Mouse (Mus musculus): ENCODE measurements around the gene Pxn. TPM values are rescaled to one million over a fixed set of nuclear protein-coding genes. Genes with fewer than 3 reads are reported as not detected.

The Pxn gene
- polyA plus RNA-seq, 1 experiment from 2014 or later, result 14.4 TPM

DNA sequence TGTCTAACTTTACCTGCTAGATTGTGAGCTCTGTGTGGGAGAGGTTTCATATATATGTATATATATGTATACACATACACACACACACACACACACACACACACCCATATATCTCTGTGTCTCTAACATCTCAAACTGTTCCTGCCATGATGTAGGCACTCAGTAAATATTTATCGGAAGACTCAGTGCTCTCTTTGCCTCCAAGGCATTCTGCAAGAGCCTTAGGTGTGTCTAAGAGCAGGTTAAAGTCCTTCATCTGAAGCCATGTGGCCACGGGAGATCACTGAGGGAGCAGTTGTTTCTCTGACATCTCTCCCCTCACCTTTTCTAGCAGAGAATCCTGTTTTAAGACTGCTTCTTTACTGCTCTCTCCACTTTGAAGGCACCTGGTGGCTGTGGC, 85.0 kb downstream of the Pxn start:
- no peak overlapping the region for H3K27ac ChIP-seq (ENCODE audit: low read depth, low read length)
- no peaks in the 10 kb centered on the region; the same call in 1 of the 2 replicates for H3K4me1 ChIP-seq (ENCODE audit: control insufficient read depth, insufficient read depth, low read length)
- whole genome bisulfite sequencing (ENCODE audit: insufficient replicate concordance), result 95% methylated on average over 2 of the region's 2 CpGs
- no peak overlapping the region for H3K9ac ChIP-seq (ENCODE audit: low read depth, low read length)
- no peak overlapping the region for H3K4me3 ChIP-seq (ENCODE audit: low read depth, low read length)
- no peaks in the 10 kb centered on the region for H3K9me3 ChIP-seq (replicated peaks; ENCODE audit: control insufficient read depth, low read length)
- no peak for ATAC-seq (replicated peaks; ENCODE audit: insufficient number of reproducible peaks, low FRiP score, low TSS enrichment)
- no peaks in the 10 kb centered on the region for H3K27me3 ChIP-seq (ENCODE audit: control insufficient read depth, insufficient read depth, low read length)
- H3K36me3 ChIP-seq (ENCODE audit: control insufficient read depth, insufficient read depth, low read length), result peaks cover 60% of the 10 kb centered on the region
- H3K4me2 ChIP-seq, result no peak overlapping the region

DNA sequence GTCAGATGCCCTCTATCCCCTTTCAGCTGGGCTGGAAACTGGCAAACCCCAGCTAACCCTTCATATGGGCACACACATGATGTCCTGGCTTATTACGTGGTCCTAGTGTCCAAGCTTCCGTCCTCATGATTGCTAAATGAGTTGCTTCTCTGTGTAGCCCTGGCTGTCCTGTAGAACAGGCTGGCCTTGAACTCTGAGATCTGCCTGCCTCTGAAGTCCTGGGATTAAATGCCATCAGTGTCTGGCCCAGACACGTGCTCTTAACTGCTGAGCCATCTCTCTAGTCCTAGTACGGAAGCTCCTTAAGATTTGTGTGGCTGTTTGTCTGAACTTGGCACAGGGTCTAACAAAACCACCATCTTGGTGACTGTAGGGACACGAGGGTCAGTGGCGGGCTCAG, 97.1 kb downstream of the Pxn start:
- WGBS (ENCODE audit: insufficient replicate concordance), result 92% methylated on average over 6 of the region's 6 CpGs
- H3K4me3 ChIP-seq (ENCODE audit: low read depth, low read length), result no peak overlapping the region
- H3K9ac ChIP-seq (ENCODE audit: low read depth, low read length), result no peak overlapping the region
- no peak for ATAC-seq (replicated peaks; ENCODE audit: insufficient number of reproducible peaks, low FRiP score, low TSS enrichment)
- no peak overlapping the region for H3K27ac ChIP-seq (ENCODE audit: low read depth, low read length)
- H3K4me2 ChIP-seq, result no peak overlapping the region
- H3K9me3 ChIP-seq (replicated peaks; ENCODE audit: control insufficient read depth, low read length), result no peaks in the 10 kb centered on the region
- no peaks in the 10 kb centered on the region for H3K27me3 ChIP-seq (ENCODE audit: control insufficient read depth, insufficient read depth, low read length)
- H3K36me3 ChIP-seq (ENCODE audit: control insufficient read depth, insufficient read depth, low read length), result peaks cover 60% of the 10 kb centered on the region
- H3K4me1 ChIP-seq (ENCODE audit: control insufficient read depth, insufficient read depth, low read length), result no peaks in the 10 kb centered on the region

Small RNA genes within 50 kb of the gene (microRNA-seq; reads per million reads assigned to microRNA genes)
- 0.41 reads per million for gene Mir7029 (ENCODE audit: borderline number of aligned reads)

Other genes starting within 250 kb of the Pxn start
- gene Rnf10, start 233.8 kb upstream of the Pxn start, polyA plus RNA-seq (2014; fragmentation: Nextera tagmentation; extraction: Ambion mirVana), result 58.0 and 77.3 TPM in 2 replicates
- gene Coq5, start 227.0 kb upstream of the Pxn start, polyA plus RNA-seq (2014; fragmentation: Nextera tagmentation; extraction: Ambion mirVana), result 79.6 and 81.8 TPM in 2 replicates
- 1,523 and 1,540 TPM in 2 replicates for gene Dynll1, start 205.7 kb upstream of the Pxn start, polyA plus RNA-seq (2014; fragmentation: Nextera tagmentation; extraction: Ambion mirVana)
- gene Srsf9, start 179.5 kb upstream of the Pxn start, polyA plus RNA-seq (2014; fragmentation: Nextera tagmentation; extraction: Ambion mirVana), result 140 and 149 TPM in 2 replicates
- 27.0 and 31.0 TPM in 2 replicates for gene Gatc, start 165.5 kb upstream of the Pxn start, polyA plus RNA-seq (2014; fragmentation: Nextera tagmentation; extraction: Ambion mirVana)
- 40.4 and 43.9 TPM in 2 replicates for gene Triap1, start 165.5 kb upstream of the Pxn start, polyA plus RNA-seq (2014; fragmentation: Nextera tagmentation; extraction: Ambion mirVana)
- gene Cox6a1, start 157.7 kb upstream of the Pxn start, polyA plus RNA-seq (2014; fragmentation: Nextera tagmentation; extraction: Ambion mirVana), result 1,289 and 1,331 TPM in 2 replicates
- 7.6 and 9.4 TPM in 2 replicates for gene Msi1, start 77.1 kb upstream of the Pxn start, polyA plus RNA-seq (2014; fragmentation: Nextera tagmentation; extraction: Ambion mirVana)
- 1.0 and 1.2 TPM in 2 replicates for gene Pla2g1b, start 40.4 kb upstream of the Pxn start, polyA plus RNA-seq (2014; fragmentation: Nextera tagmentation; extraction: Ambion mirVana)
- gene Sirt4, start 22.0 kb upstream of the Pxn start, polyA plus RNA-seq (2014; fragmentation: Nextera tagmentation; extraction: Ambion mirVana), result 15.8 and 19.2 TPM in 2 replicates
- 1,182 and 1,275 TPM in 2 replicates for gene Rplp0, start 52.8 kb downstream of the Pxn start, polyA plus RNA-seq (2014; fragmentation: Nextera tagmentation; extraction: Ambion mirVana)
- 29.7 and 33.5 TPM in 2 replicates for gene Gcn1l1, start 58.6 kb downstream of the Pxn start, polyA plus RNA-seq (2014; fragmentation: Nextera tagmentation; extraction: Ambion mirVana)
- 19.2 and 20.1 TPM in 2 replicates for gene Rab35, start 125.2 kb downstream of the Pxn start, polyA plus RNA-seq (2014; fragmentation: Nextera tagmentation; extraction: Ambion mirVana)
- gene Bicdl1, start 224.9 kb downstream of the Pxn start, polyA plus RNA-seq (2014; fragmentation: Nextera tagmentation; extraction: Ambion mirVana), result 4.4 and 6.6 TPM in 2 replicates

Data from heart, embryonic 11.5 days (tissue).